Mouse (Mus musculus) forebrain, embryonic 10.5 days (tissue): ENCODE measurements around the gene Klk5. TPM values are rescaled to one million over a fixed set of nuclear protein-coding genes. Genes with fewer than 3 reads are reported as not detected.

Source experiments
- DNase-seq: peaks from one replicate; pipeline ENCODE4 v3.0.0-alpha.2; 2017; ENCODE audit warnings: low spot score; ENCODE audit errors: extremely low spot score
- H3K27ac ChIP-seq: fragments of 300-500 bp; sonication (generic); 2 replicates; pipeline ENCODE4 v1.5.1; 2016; ENCODE audit warnings: mild to moderate bottlenecking
- H3K27me3 ChIP-seq: fragments of 300-500 bp; sonication (generic); 2 replicates; pipeline ENCODE4 v1.6.1; 2016; ENCODE audit warnings: mild to moderate bottlenecking; ENCODE audit not compliant: poor library complexity, severe bottlenecking
- H3K36me3 ChIP-seq: fragments of 300-500 bp; sonication (generic); replicated peaks from 2 replicates; pipeline ENCODE4 v1.6.1; 2016; ENCODE audit warnings: mild to moderate bottlenecking, moderate library complexity
- H3K4me1 ChIP-seq: fragments of 300-500 bp; sonication (generic); 2 replicates; pipeline ENCODE4 v1.6.1; 2016
- H3K4me3 ChIP-seq: fragments of 300-500 bp; sonication (generic); 2 replicates; pipeline ENCODE4 v1.5.1; 2016; ENCODE audit warnings: mild to moderate bottlenecking, moderate library complexity
- H3K9me3 ChIP-seq: fragments of 300-500 bp; sonication (generic); 2 replicates; pipeline ENCODE4 v1.6.1; 2016; ENCODE audit warnings: mild to moderate bottlenecking, moderate library complexity
- WGBS: fragments of 180-500 bp; shearing (Covaris S2); methylation state at CpG from one replicate; pipeline ENCODE4 v1.1.7; 2016; 5-methylcytosine and 5-hydroxymethylcytosine counted together
- polyA plus RNA-seq: library from polyadenylated mRNA; unstranded; fragments of >200 nt; fragmentation: Nextera tagmentation; extraction: Ambion mirVana; gene quantifications from 2 replicates; pipeline ENCODE4 v1.2.1, GENCODE M21; 2016

Klk5 gene
- polyA plus RNA-seq, 1 experiment from 2014 or later: 0.19 TPM

- peaks cover 24% of the 10 kb centered on the region for H3K27me3 ChIP-seq
- H3K27ac ChIP-seq: no peak overlapping the region
- peaks cover 22% of the 10 kb centered on the region for H3K4me1 ChIP-seq
- H3K9me3 ChIP-seq: no peaks in the 10 kb centered on the region
- no peak overlapping the region for H3K4me3 ChIP-seq
- WGBS: 15% methylated on average over 4 of the region's 4 CpGs
- no peak for DNase-seq
- no peaks in the 10 kb centered on the region for H3K36me3 ChIP-seq
These were observed 40.6 kb downstream of the Klk5 start for GRCm38 (mm10) chr7:43882346-43882745.

DNA sequence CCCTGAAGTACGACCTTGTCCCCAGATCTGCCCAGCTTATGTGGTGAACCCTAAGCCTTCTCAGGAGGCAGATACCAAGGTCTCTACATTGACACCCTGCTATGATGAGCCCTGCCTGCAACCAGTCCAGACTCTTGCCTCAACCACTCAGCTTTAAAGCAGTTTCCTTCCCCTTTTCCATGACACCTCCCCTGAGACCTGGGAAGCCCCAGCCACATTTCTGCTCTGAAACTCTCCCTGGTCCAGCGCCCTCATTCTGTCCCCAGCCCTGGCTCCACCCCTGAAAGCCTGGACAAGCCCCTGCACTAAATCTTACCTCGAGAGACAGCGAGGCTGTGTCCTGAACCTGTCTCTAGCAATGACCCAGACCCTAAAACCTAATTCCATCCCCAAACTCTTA, 41.0 kb downstream of the Klk5 start:
- Histone ChIP-seq H3K36me3 (no peaks in the 10 kb centered on the region), H3K27me3 (peaks cover 24% of the 10 kb centered on the region), H3K9me3 (no peaks in the 10 kb centered on the region), H3K4me1 (peaks cover 22% of the 10 kb centered on the region), H3K4me3 (no peak overlapping the region), H3K27ac (no peak overlapping the region)
- WGBS: 23% methylated on average over 4 of the region's 4 CpGs
- DNase-seq: no peak

DNA sequence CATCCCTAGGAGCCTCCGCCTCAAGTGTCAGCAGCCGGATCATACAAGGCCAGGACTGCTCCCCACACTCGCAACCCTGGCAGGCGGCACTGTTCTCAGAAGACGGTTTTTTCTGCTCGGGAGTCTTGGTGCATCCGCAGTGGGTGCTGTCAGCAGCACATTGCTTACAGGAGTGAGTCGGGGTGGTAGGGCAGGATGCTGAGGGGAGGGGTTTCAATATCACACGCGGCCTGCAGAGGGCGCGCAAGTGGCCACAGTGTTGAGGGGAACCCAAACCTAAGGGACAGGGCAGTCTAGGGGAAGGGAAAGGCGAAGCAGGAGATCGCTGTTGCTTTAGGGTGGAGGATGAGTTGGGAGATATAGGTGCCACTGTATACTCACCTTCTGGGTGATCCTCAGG, 41.8 kb downstream of the Klk5 start:
- Histone ChIP-seq H3K27ac (no peak overlapping the region), H3K36me3 (no peaks in the 10 kb centered on the region), H3K27me3 (peaks cover 24% of the 10 kb centered on the region), H3K4me3 (peak overlapping the region; percentile 38), H3K4me1 (peaks cover 22% of the 10 kb centered on the region), H3K9me3 (no peaks in the 10 kb centered on the region)
- WGBS: 9% methylated on average over 14 of the region's 14 CpGs
- DNase-seq: peak; percentile 35

- Histone ChIP-seq H3K36me3 (no peaks in the 10 kb centered on the region), H3K27ac (no peak overlapping the region), H3K4me3 (no peak overlapping the region), H3K27me3 (no peaks in the 10 kb centered on the region), H3K9me3 (no peaks in the 10 kb centered on the region), H3K4me1 (no peaks in the 10 kb centered on the region)
- 69% methylated on average over 5 of the region's 5 CpGs for WGBS
- DNase-seq: no peak
These were observed 49.6 kb downstream of the Klk5 start for GRCm38 (mm10) chr7:43891365-43891764.

GRCm38 (mm10) chr7:43891788-43892187, 50.0 kb downstream of the Klk5 start:
- H3K27me3 ChIP-seq: no peaks in the 10 kb centered on the region
- no peak overlapping the region for H3K4me3 ChIP-seq
- no peak overlapping the region for H3K27ac ChIP-seq
- DNase-seq: no peak
- no peaks in the 10 kb centered on the region for H3K9me3 ChIP-seq
- 73% methylated on average over 3 of the region's 3 CpGs for WGBS
- no peaks in the 10 kb centered on the region for H3K4me1 ChIP-seq
- H3K36me3 ChIP-seq: no peaks in the 10 kb centered on the region

- Histone ChIP-seq H3K4me1 (no peaks in the 10 kb centered on the region), H3K36me3 (no peaks in the 10 kb centered on the region), H3K4me3 (no peak overlapping the region), H3K27me3 (no peaks in the 10 kb centered on the region), H3K27ac (no peak overlapping the region), H3K9me3 (no peaks in the 10 kb centered on the region)
- DNase-seq: peak; percentile 75
- WGBS: 13% methylated on average over 1 of the region's 1 CpGs
These were observed 53.1 kb downstream of the Klk5 start for GRCm38 (mm10) chr7:43894836-43895235.

Other genes starting within 250 kb of the Klk5 start
- 1.5 and 2.3 TPM in 2 replicates for gene Zfp819, start 234.8 kb upstream of the Klk5 start, polyA plus RNA-seq
- gene Ceacam18, start 207.3 kb upstream of the Klk5 start, polyA plus RNA-seq: not detected in 2 replicates
- 0.21 and 0.22 TPM in 2 replicates for gene Siglece, start 181.8 kb upstream of the Klk5 start, polyA plus RNA-seq
- gene Ctu1, start 170.0 kb upstream of the Klk5 start, polyA plus RNA-seq: 15.7 and 18.4 TPM in 2 replicates
- gene Klk14, start 151.6 kb upstream of the Klk5 start, polyA plus RNA-seq: not detected in 2 replicates
- 0.29 and 0.64 TPM in 2 replicates for gene Klk13, start 129.4 kb upstream of the Klk5 start, polyA plus RNA-seq
- gene Klk12, start 73.1 kb upstream of the Klk5 start, polyA plus RNA-seq: not detected in 2 replicates
- gene Klk11, start 67.4 kb upstream of the Klk5 start, polyA plus RNA-seq: 0.11 TPM in 1 of 2 replicates, not detected in the other
- 0.11 and 0.43 TPM in 2 replicates for gene Klk10, start 60.9 kb upstream of the Klk5 start, polyA plus RNA-seq
- gene Klk9, start 50.1 kb upstream of the Klk5 start, polyA plus RNA-seq: not detected in 2 replicates
- 12.6 and 12.8 TPM in 2 replicates for gene Klk8, start 44.4 kb upstream of the Klk5 start, polyA plus RNA-seq
- not detected in 2 replicates for gene Klk7, start 30.7 kb upstream of the Klk5 start, polyA plus RNA-seq
- gene Klk6, start 17.5 kb upstream of the Klk5 start, polyA plus RNA-seq: not detected in 2 replicates
- gene Klk4, start 39.2 kb downstream of the Klk5 start, polyA plus RNA-seq: not detected in 2 replicates
- gene Klk15, start 91.8 kb downstream of the Klk5 start, polyA plus RNA-seq: not detected in 2 replicates
- gene Klk1b8, start 108.7 kb downstream of the Klk5 start, polyA plus RNA-seq: not detected in 2 replicates
- not detected in 2 replicates for gene Klk1b1, start 124.8 kb downstream of the Klk5 start, polyA plus RNA-seq
- not detected in 2 replicates for gene Klk1b9, start 134.1 kb downstream of the Klk5 start, polyA plus RNA-seq
- not detected in 2 replicates for gene Klk1b11, start 153.9 kb downstream of the Klk5 start, polyA plus RNA-seq
- not detected in 2 replicates for gene Klk1b26, start 170.2 kb downstream of the Klk5 start, polyA plus RNA-seq
- gene Klk1b27, start 210.3 kb downstream of the Klk5 start, polyA plus RNA-seq: not detected in 2 replicates